Comparison of ENCODE assay signal across 14 mouse cellular contexts in the genomic region with DNA sequence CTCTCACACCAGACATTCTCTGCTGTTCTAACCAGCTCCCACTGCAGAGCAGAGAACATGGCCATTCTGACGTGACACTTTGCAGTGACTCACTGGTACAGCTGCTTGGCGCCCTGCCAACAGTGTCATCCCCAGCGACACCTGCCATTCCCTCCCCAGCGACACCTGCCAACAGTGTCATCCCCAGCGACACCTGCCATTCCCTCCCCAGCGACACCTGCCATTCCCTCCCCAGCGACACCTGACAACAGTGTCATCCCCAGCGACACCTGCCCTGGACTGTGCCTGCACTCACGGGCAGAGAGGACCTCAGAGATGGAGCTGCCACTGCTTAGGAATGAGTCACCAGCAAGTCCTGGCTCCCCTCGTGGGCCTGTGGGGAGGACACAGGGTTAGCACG. TPM values are rescaled to one million over a fixed set of nuclear protein-coding genes. Genes with fewer than 3 reads are reported as not detected.
DNase-seq lines count a peak whose midpoint lies in the region; ATAC-seq lines count a peak whose summit lies in the region.
"Had no signal": no experiment of that assay in that cellular context is flagged by ENCODE, and none has a peak within 500 bp of the region (broad histone marks: within the 10 kb centered on the region; RNA-seq: fewer than 3 reads in every experiment).

No protein-coding gene starts in this region.

- no peaks in the 10 kb centered on the region for H3K36me3 ChIP-seq in kidney, embryonic 15.5 days
- H3K36me3 ChIP-seq: limb, embryonic 10.5 days; neural tube, embryonic 15.5 days had no signal

- H3K4me3 ChIP-seq in kidney, embryonic 15.5 days (replicated peaks) = no peak overlapping the region
- H3K4me3 ChIP-seq: limb, embryonic 10.5 days; neural tube, embryonic 15.5 days had no signal

- DNase-seq in gastrocnemius, postnatal 14 days = peak; percentile 44
- no peak for DNase-seq in gastrocnemius, postnatal 36 days
- DNase-seq in 3134 (ENCODE audit: extremely low read depth, insufficient read length, low spot score) = peak; percentile 57
- DNase-seq in A20 (ENCODE audit: low read depth, low spot score) = peak; percentile 63
- peak; percentile 29 for DNase-seq in brain, adult 2 months (ENCODE audit: low read depth, low spot score)
- DNase-seq in layer of hippocampus, adult 9-11 months = no peak
- DNase-seq: cerebellum, adult 11 months; right cerebral cortex, adult 18-20 months had no signal

- ATAC-seq in kidney, embryonic 15.5 days (replicated peaks; ENCODE audit: low FRiP score) = no peak

- no peak overlapping the region for H3K4me2 ChIP-seq in kidney, embryonic 15.5 days
- H3K4me2 ChIP-seq: hindbrain, embryonic 14.5 days; neural tube, embryonic 15.5 days had no signal

- H3K27ac ChIP-seq in kidney, embryonic 15.5 days = no peak overlapping the region
- H3K27ac ChIP-seq: hindbrain, embryonic 14.5 days; limb, embryonic 10.5 days; neural tube, embryonic 15.5 days had no signal

- intact Hi-C loops in gastrocnemius, postnatal 14 days (cut with DNase I; ENCODE audit: low total_unique reads) = no loop called here
- intact Hi-C loops in gastrocnemius, postnatal 36 days (cut with DNase I) = no loop called here

- 64% methylated on average over 11 of the region's 11 CpGs for WGBS in kidney, embryonic 15.5 days

- 0 out of 2 replicates have a peak, but pooled peaks cover 3% of the 10 kb centered on the region for H3K27me3 ChIP-seq in kidney, embryonic 15.5 days
- H3K27me3 ChIP-seq: neural tube, embryonic 15.5 days had no signal

- peaks cover 11% of the 10 kb centered on the region; the same call in 1 of the 2 replicates for H3K4me1 ChIP-seq in kidney, embryonic 15.5 days

- H3K9ac ChIP-seq in kidney, embryonic 15.5 days = no peak overlapping the region
- H3K9ac ChIP-seq: hindbrain, embryonic 14.5 days; neural tube, embryonic 15.5 days had no signal

- H3K9me3 ChIP-seq in kidney, embryonic 15.5 days (replicated peaks) = no peaks in the 10 kb centered on the region
- H3K9me3 ChIP-seq: G1E; limb, embryonic 10.5 days; neural tube, embryonic 15.5 days had no signal

RNA-seq across cellular contexts. Expression of a gene that starts 37.0 kb away (rescaled TPM):
- under 1 TPM; 0.31 to 0.33 TPM for total RNA-seq in gastrocnemius, postnatal 14 days (2021)
- total RNA-seq in gastrocnemius, postnatal 36 days (2021) = under 1 TPM; 0.05 to 0.10 TPM
- polyA plus RNA-seq in kidney, embryonic 15.5 days (2015; fragmentation: Nextera tagmentation; extraction: Ambion mirVana) = 0.49 and 0.84 TPM in 2 replicates
- total RNA-seq: megakaryocyte progenitor cell, adult 5-6 weeks had no signal
- polyA plus RNA-seq: G1E had no signal

Comparison
In these comparisons a context has a peak if more than half of its experiments do, and no peak if none do; other contexts are left out.
1. DNase-seq: peak in gastrocnemius, postnatal 14 days (single experiment), 3134 (single experiment), A20 (single experiment) and brain, adult 2 months (single experiment); none in gastrocnemius, postnatal 36 days (0 of 2) and layer of hippocampus, adult 9-11 months (single experiment).